Mouse (Mus musculus) yolk sac, embryonic 10.5 days (tissue): ENCODE data around the gene 9130019O22Rik.

Experiments
- DNase-seq: peaks from one replicate; pipeline ENCODE4 v3.0.0-alpha.2; 2017; ENCODE audit warnings: low spot score

9130019O22Rik gene

DNA sequence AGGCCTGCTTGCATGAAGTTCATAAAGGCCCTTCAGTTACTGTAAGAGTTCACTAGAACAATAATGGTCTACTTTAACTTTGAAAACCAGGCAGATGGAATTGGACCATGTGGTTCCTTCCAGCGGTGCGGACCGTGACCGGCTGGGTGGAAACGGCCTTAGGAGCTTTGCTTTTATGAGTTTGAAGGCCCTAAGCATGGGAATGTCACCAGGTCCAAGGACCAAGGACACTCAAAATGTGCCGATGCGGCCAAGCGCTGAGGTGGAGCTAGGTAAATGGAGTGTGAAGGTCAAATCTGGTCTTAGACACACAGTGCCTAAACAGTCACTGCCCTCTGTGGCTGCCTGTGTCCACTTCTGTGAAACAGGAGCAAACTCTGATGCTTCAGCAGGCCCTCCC lies 45.6 kb downstream of the 9130019O22Rik start:
- no peak for DNase-seq

- no peak for DNase-seq
Measured at GRCm38 (mm10) chr7:127337636-127338035, 49.3 kb downstream of the 9130019O22Rik start.

- DNase-seq = no peak
Measured at GRCm38 (mm10) chr7:127335604-127336003, 51.4 kb downstream of the 9130019O22Rik start.

GRCm38 (mm10) chr7:127333240-127333639 lies 53.7 kb downstream of the 9130019O22Rik start:
- no peak for DNase-seq
